Mouse (Mus musculus): ENCODE measurements around the gene Gm11937. TPM values are rescaled to one million over a fixed set of nuclear protein-coding genes. Genes with fewer than 3 reads are reported as not detected.
"Not testable (repeated sequence)": the region's sequence is repeated elsewhere in the genome, so short reads cannot be mapped to it uniquely, and the experiment has no call there.

Gm11937 gene
- polyA plus RNA-seq (2014; fragmentation: Nextera tagmentation; extraction: Ambion mirVana): not detected in 2 replicates

GRCm38 (mm10) chr11:99610089-99610488 is at the start of gene Gm11937:
Gene Gm11937 (minus strand): TSS chr11:99610189.
- not testable (repeated sequence) for DNase-seq (ENCODE audit: low spot score); H3K27ac ChIP-seq (ENCODE audit: low read depth, low read length); H3K27me3 ChIP-seq (ENCODE audit: control insufficient read depth, insufficient read depth, low read length); ATAC-seq (ENCODE audit: insufficient read depth, low FRiP score, low TSS enrichment); H3K4me1 ChIP-seq (ENCODE audit: control insufficient read depth, insufficient read depth, low read length); H3K9ac ChIP-seq (ENCODE audit: low read length); H3K36me3 ChIP-seq (ENCODE audit: control insufficient read depth, insufficient read depth, low read length); H3K4me2 ChIP-seq (ENCODE audit: low read depth); H3K9me3 ChIP-seq (ENCODE audit: control insufficient read depth, low read length); H3K4me3 ChIP-seq (ENCODE audit: low read depth, low read length)
- WGBS: 76% methylated on average over 1 of the region's 2 CpGs

DNA sequence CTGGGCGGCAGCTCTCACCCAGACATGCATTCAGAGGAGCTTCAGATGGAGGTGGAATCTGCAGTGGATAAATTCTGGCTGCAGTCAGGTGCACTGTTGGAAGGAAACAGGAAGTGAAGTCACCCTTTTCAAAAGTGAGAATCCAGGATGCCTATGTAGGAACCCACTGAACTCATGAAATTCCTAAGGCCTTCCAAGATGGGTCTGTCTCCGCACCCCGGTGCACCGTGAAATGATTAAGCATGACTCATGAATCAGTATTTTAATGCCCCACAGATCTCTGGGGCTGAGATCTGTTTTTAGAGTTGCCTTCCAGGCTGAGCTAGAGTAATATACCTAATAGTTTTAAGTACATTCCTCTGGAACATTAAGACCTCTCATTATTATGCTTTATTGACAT is 49.3 kb upstream of the Gm11937 start:
- WGBS: 90% methylated on average over 4 of the region's 4 CpGs
- Histone ChIP-seq H3K9me3 (ENCODE audit: control insufficient read depth, low read length) (no peaks in the 10 kb centered on the region), H3K9ac (ENCODE audit: low read length) (no peak overlapping the region), H3K27me3 (ENCODE audit: control insufficient read depth, insufficient read depth, low read length) (no peaks in the 10 kb centered on the region), H3K27ac (ENCODE audit: low read depth, low read length) (no peak overlapping the region), H3K36me3 (ENCODE audit: control insufficient read depth, insufficient read depth, low read length) (no peaks in the 10 kb centered on the region), H3K4me1 (ENCODE audit: control insufficient read depth, insufficient read depth, low read length) (no peaks in the 10 kb centered on the region), H3K4me3 (ENCODE audit: low read depth, low read length) (no peak overlapping the region), H3K4me2 (ENCODE audit: low read depth) (no peak overlapping the region)
- ATAC-seq (ENCODE audit: insufficient read depth, low FRiP score, low TSS enrichment) (no peak), DNase-seq (ENCODE audit: low spot score) (no peak)

- H3K4me1 ChIP-seq (ENCODE audit: control insufficient read depth, insufficient read depth, low read length); H3K9ac ChIP-seq (ENCODE audit: low read length); H3K36me3 ChIP-seq (ENCODE audit: control insufficient read depth, insufficient read depth, low read length); H3K27me3 ChIP-seq (ENCODE audit: control insufficient read depth, insufficient read depth, low read length); H3K9me3 ChIP-seq (ENCODE audit: control insufficient read depth, low read length); H3K4me3 ChIP-seq (ENCODE audit: low read depth, low read length); ATAC-seq (ENCODE audit: insufficient read depth, low FRiP score, low TSS enrichment); H3K27ac ChIP-seq (ENCODE audit: low read depth, low read length); H3K4me2 ChIP-seq (ENCODE audit: low read depth); DNase-seq (ENCODE audit: low spot score): not testable (repeated sequence)
- 64% methylated on average over 10 of the region's 10 CpGs for WGBS
Observed at GRCm38 (mm10) chr11:99658467-99659010, 48.5 kb upstream of the Gm11937 start, which contains the start of gene Gm11563. Gene Gm11563 (minus strand): TSS chr11:99658960.

GRCm38 (mm10) chr11:99657051-99657450 is 47.1 kb upstream of the Gm11937 start:
- Histone ChIP-seq H3K4me2 (ENCODE audit: low read depth) (no peak overlapping the region), H3K36me3 (ENCODE audit: control insufficient read depth, insufficient read depth, low read length) (no peaks in the 10 kb centered on the region), H3K9ac (ENCODE audit: low read length) (no peak overlapping the region), H3K27me3 (ENCODE audit: control insufficient read depth, insufficient read depth, low read length) (no peaks in the 10 kb centered on the region), H3K27ac (ENCODE audit: low read depth, low read length) (no peak overlapping the region), H3K4me3 (ENCODE audit: low read depth, low read length) (no peak overlapping the region), H3K9me3 (ENCODE audit: control insufficient read depth, low read length) (no peaks in the 10 kb centered on the region), H3K4me1 (ENCODE audit: control insufficient read depth, insufficient read depth, low read length) (no peaks in the 10 kb centered on the region)
- WGBS: 48% methylated on average over 5 of the region's 5 CpGs
- no peak for ATAC-seq (ENCODE audit: insufficient read depth, low FRiP score, low TSS enrichment)
- DNase-seq (ENCODE audit: low spot score): no peak

- Histone ChIP-seq H3K27me3 (ENCODE audit: control insufficient read depth, insufficient read depth, low read length) (no peaks in the 10 kb centered on the region), H3K4me1 (ENCODE audit: control insufficient read depth, insufficient read depth, low read length) (no peaks in the 10 kb centered on the region), H3K4me3 (ENCODE audit: low read depth, low read length) (no peak within 1 kb of the TSS), H3K36me3 (ENCODE audit: control insufficient read depth, insufficient read depth, low read length) (no peaks in the 10 kb centered on the region), H3K9ac (ENCODE audit: low read length) (no peak within 1 kb of the TSS), H3K4me2 (ENCODE audit: low read depth) (no peak within 1 kb of the TSS), H3K27ac (ENCODE audit: low read depth, low read length) (no peak within 1 kb of the TSS), H3K9me3 (ENCODE audit: control insufficient read depth, low read length) (no peaks in the 10 kb centered on the region)
- WGBS: 85% methylated on average over 2 of the region's 2 CpGs
- no peak for ATAC-seq (ENCODE audit: insufficient read depth, low FRiP score, low TSS enrichment)
- DNase-seq (ENCODE audit: low spot score): no peak
Observed at GRCm38 (mm10) chr11:99650136-99650535, 40.1 kb upstream of the Gm11937 start, which contains the start of gene Gm11555. Gene Gm11555 (minus strand): TSS chr11:99650236.

DNA sequence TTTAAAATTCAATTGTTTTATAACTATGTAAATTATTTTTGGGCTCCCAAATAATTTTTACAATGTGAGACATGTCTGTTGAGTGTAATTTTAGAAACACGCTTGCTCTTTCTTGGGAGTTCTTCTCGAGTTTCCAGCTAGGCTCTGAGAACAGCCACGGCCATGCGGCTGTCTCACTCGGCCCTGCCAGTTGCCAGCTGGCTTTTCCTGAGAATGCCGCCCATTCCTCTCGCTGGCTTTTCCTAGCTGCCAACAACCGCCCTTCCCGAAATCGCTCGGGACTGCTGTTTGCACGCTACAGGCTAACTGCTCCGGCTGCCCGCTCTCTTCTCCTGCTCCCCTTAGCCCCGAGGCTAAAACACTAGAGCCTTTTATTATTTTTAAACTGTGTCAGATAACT is 36.5 kb upstream of the Gm11937 start:
- WGBS: 89% methylated on average over 15 of the region's 15 CpGs
- Histone ChIP-seq H3K9me3 (ENCODE audit: control insufficient read depth, low read length) (no peaks in the 10 kb centered on the region), H3K9ac (ENCODE audit: low read length) (no peak overlapping the region), H3K4me2 (ENCODE audit: low read depth) (no peak overlapping the region), H3K36me3 (ENCODE audit: control insufficient read depth, insufficient read depth, low read length) (no peaks in the 10 kb centered on the region), H3K27ac (ENCODE audit: low read depth, low read length) (no peak overlapping the region), H3K4me1 (ENCODE audit: control insufficient read depth, insufficient read depth, low read length) (no peaks in the 10 kb centered on the region), H3K27me3 (ENCODE audit: control insufficient read depth, insufficient read depth, low read length) (no peaks in the 10 kb centered on the region), H3K4me3 (ENCODE audit: low read depth, low read length) (no peak overlapping the region)
- DNase-seq (ENCODE audit: low spot score) (no peak), ATAC-seq (ENCODE audit: insufficient read depth, low FRiP score, low TSS enrichment) (no peak)

DNA sequence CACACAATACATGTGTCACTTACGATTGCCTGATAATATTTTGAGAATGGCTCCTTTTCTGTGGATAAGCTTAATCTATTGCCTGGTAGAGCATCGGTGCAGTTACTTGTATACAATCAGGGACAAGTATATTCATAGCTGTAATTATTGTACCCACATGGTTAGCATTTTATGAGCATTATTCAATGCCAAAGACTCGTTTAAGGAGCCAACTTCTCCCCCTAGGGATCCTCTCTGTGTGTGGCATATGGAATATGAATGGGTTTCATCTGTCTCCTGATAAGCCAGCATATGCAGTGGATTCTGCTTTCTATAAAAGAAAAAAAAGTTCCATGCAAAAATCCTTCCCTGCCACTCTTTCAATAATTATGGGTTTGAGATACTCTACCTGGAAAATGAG is 34.4 kb upstream of the Gm11937 start:
- H3K27me3 ChIP-seq (ENCODE audit: control insufficient read depth, insufficient read depth, low read length): no peaks in the 10 kb centered on the region
- no peak overlapping the region for H3K4me2 ChIP-seq (ENCODE audit: low read depth)
- WGBS: 84% methylated on average over 3 of the region's 3 CpGs
- no peak overlapping the region for H3K9ac ChIP-seq (ENCODE audit: low read length)
- DNase-seq (ENCODE audit: low spot score): no peak
- ATAC-seq (ENCODE audit: insufficient read depth, low FRiP score, low TSS enrichment): no peak
- H3K27ac ChIP-seq (ENCODE audit: low read depth, low read length): no peak overlapping the region
- no peaks in the 10 kb centered on the region for H3K4me1 ChIP-seq (ENCODE audit: control insufficient read depth, insufficient read depth, low read length)
- H3K36me3 ChIP-seq (ENCODE audit: control insufficient read depth, insufficient read depth, low read length): no peaks in the 10 kb centered on the region
- no peaks in the 10 kb centered on the region for H3K9me3 ChIP-seq (ENCODE audit: control insufficient read depth, low read length)
- no peak overlapping the region for H3K4me3 ChIP-seq (ENCODE audit: low read depth, low read length)

GRCm38 (mm10) chr11:99643635-99644139 is 33.7 kb upstream of the Gm11937 start, which contains the start of gene Krtap4-7:
Gene Krtap4-7 (minus strand): TSS chr11:99644089.
- not testable (repeated sequence) for DNase-seq (ENCODE audit: low spot score); H3K4me2 ChIP-seq (ENCODE audit: low read depth); H3K27me3 ChIP-seq (ENCODE audit: control insufficient read depth, insufficient read depth, low read length); H3K36me3 ChIP-seq (ENCODE audit: control insufficient read depth, insufficient read depth, low read length); H3K4me1 ChIP-seq (ENCODE audit: control insufficient read depth, insufficient read depth, low read length); H3K4me3 ChIP-seq (ENCODE audit: low read depth, low read length); H3K27ac ChIP-seq (ENCODE audit: low read depth, low read length); H3K9ac ChIP-seq (ENCODE audit: low read length); ATAC-seq (ENCODE audit: insufficient read depth, low FRiP score, low TSS enrichment); H3K9me3 ChIP-seq (ENCODE audit: control insufficient read depth, low read length)
- 86% methylated on average over 9 of the region's 9 CpGs for WGBS

DNA sequence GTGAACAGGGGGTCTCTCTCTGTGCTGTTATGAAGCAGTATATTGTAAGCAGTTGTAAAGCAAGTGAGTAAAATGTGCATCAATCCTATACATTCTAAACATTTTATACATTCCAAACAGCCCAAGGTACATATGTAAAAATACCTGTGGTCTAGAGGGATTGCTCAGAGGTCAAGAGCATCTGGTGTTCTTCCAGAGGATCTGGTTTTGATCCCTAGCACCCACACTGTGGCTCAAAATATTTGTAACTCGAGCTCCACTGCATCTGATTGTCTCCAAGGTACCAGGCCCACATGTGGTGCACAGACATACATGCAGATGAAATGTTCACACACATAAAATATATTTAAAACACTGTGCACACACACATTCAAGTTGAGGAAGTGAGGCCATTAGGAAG is 30.9 kb upstream of the Gm11937 start:
- no peak overlapping the region for H3K27ac ChIP-seq (ENCODE audit: low read depth, low read length)
- H3K36me3 ChIP-seq (ENCODE audit: control insufficient read depth, insufficient read depth, low read length): no peaks in the 10 kb centered on the region
- WGBS: 53% methylated on average over 1 of the region's 1 CpGs
- H3K9me3 ChIP-seq (ENCODE audit: control insufficient read depth, low read length): no peaks in the 10 kb centered on the region
- DNase-seq (ENCODE audit: low spot score): no peak
- H3K4me2 ChIP-seq (ENCODE audit: low read depth): no peak overlapping the region
- no peaks in the 10 kb centered on the region for H3K4me1 ChIP-seq (ENCODE audit: control insufficient read depth, insufficient read depth, low read length)
- no peak for ATAC-seq (ENCODE audit: insufficient read depth, low FRiP score, low TSS enrichment)
- no peaks in the 10 kb centered on the region for H3K27me3 ChIP-seq (ENCODE audit: control insufficient read depth, insufficient read depth, low read length)
- H3K4me3 ChIP-seq (ENCODE audit: low read depth, low read length): no peak overlapping the region
- H3K9ac ChIP-seq (ENCODE audit: low read length): no peak overlapping the region

Data from neural tube, embryonic 11.5 days (tissue).